Mouse (Mus musculus) heart, embryonic 16.5 days (tissue): Measurements from ENCODE around the gene Nr1i3. TPM values are rescaled to one million over a fixed set of nuclear protein-coding genes. Genes with fewer than 3 reads are reported as not detected.
A peak's percentile ranks its signal among the peaks of the same experiment; 100 is the strongest.

Experiments
- ATAC-seq: fragments of 200-750 bp; cut with Nextera tagmentation; replicated peaks from 2 replicates; pipeline ENCODE4 v1.8.0; 2017; ENCODE audit warnings: moderate number of reproducible peaks; ENCODE audit not compliant: insufficient read depth, low FRiP score; ENCODE audit errors: extremely low read depth
- H3K27ac ChIP-seq: fragments of 300-500 bp; sonication (generic); 2 replicates; pipeline ENCODE4 v1.5.1; 2014; ENCODE audit warnings: mild to moderate bottlenecking, low read length, control low read depth, moderate library complexity
- H3K27me3 ChIP-seq: fragments of 300-500 bp; sonication (generic); 2 replicates; pipeline ENCODE4 v1.6.1; 2014; ENCODE audit warnings: low read length, mixed read lengths; ENCODE audit not compliant: control insufficient read depth, insufficient read depth
- H3K36me3 ChIP-seq: fragments of 300-500 bp; sonication (generic); 2 replicates; pipeline ENCODE4 v1.6.1; 2014; ENCODE audit not compliant: control insufficient read depth, insufficient read depth
- H3K4me1 ChIP-seq: fragments of 300-500 bp; sonication (generic); 2 replicates; pipeline ENCODE4 v1.6.1; 2014; ENCODE audit warnings: low read length, mixed read lengths; ENCODE audit not compliant: control insufficient read depth, insufficient read depth
- H3K4me2 ChIP-seq: fragments of 300-500 bp; sonication (generic); 2 replicates; pipeline ENCODE4 v1.6.1; 2014; ENCODE audit warnings: low read depth, mild to moderate bottlenecking, control low read depth, low read length
- H3K4me3 ChIP-seq: fragments of 300-500 bp; sonication (generic); 2 replicates; pipeline ENCODE4 v1.5.1; 2014; ENCODE audit warnings: mild to moderate bottlenecking, control low read depth, low read length
- H3K9ac ChIP-seq: fragments of 300-500 bp; sonication (generic); 2 replicates; pipeline ENCODE4 v1.6.1; 2014; ENCODE audit warnings: low read length, control low read depth
- H3K9me3 ChIP-seq: fragments of 300-500 bp; sonication (generic); replicated peaks from 2 replicates; pipeline ENCODE4 v1.6.1; 2016; ENCODE audit warnings: low read length; ENCODE audit not compliant: control insufficient read depth
- WGBS: fragments of 180-500 bp; shearing (Covaris S2); extraction: QIAGEN DNeasy Blood & Tissue Kit; methylation state at CpG from one replicate; pipeline ENCODE4 v1.1.7; 2014; 5-methylcytosine and 5-hydroxymethylcytosine counted together
- polyA plus RNA-seq: library from polyadenylated mRNA; unstranded; fragments of >200 nt; fragmentation: Nextera tagmentation; extraction: Ambion mirVana; gene quantifications from 2 replicates; pipeline ENCODE4 v1.2.1, GENCODE M21; 2015

Gene Nr1i3
- polyA plus RNA-seq, 1 experiment from 2014 or later = 0.43 TPM

GRCm38 (mm10) chr1:171263666-171264461, 50.1 kb downstream of the Nr1i3 start:
- Histone ChIP-seq H3K27me3 (no peaks in the 10 kb centered on the region), H3K4me2 (peak overlapping the region; percentile 68)
- 69% methylated on average over 3 of the region's 3 CpGs for WGBS

GRCm38 (mm10) chr1:171265971-171266744, 52.4 kb downstream of the Nr1i3 start:
- H3K4me2 ChIP-seq = no peak overlapping the region
- H3K36me3 ChIP-seq = no peaks in the 10 kb centered on the region
- 39% methylated on average over 4 of the region's 4 CpGs for WGBS
- peaks cover 26% of the 10 kb centered on the region for H3K4me1 ChIP-seq
- H3K27ac ChIP-seq = peak overlapping the region; percentile 18; the same call in 1 of the 2 replicates
- no peaks in the 10 kb centered on the region for H3K27me3 ChIP-seq
- H3K4me3 ChIP-seq = no peak overlapping the region
- H3K9me3 ChIP-seq = no peaks in the 10 kb centered on the region
- H3K9ac ChIP-seq = peak overlapping the region; percentile 11; the same call in 1 of the 2 replicates
- no peak for ATAC-seq

More at GRCm38 (mm10) chr1:171263666-171264461, 50.1 kb downstream of the Nr1i3 start:
- peaks cover 23% of the 10 kb centered on the region for H3K4me1 ChIP-seq
- peak overlapping the region; percentile 30; the same call in 1 of the 2 replicates for H3K9ac ChIP-seq
- peak overlapping the region; percentile 92 for H3K27ac ChIP-seq
- no peak for ATAC-seq
- H3K9me3 ChIP-seq = no peaks in the 10 kb centered on the region
- no peak overlapping the region; the same call in 1 of the 2 replicates for H3K4me3 ChIP-seq
- no peaks in the 10 kb centered on the region for H3K36me3 ChIP-seq

DNA sequence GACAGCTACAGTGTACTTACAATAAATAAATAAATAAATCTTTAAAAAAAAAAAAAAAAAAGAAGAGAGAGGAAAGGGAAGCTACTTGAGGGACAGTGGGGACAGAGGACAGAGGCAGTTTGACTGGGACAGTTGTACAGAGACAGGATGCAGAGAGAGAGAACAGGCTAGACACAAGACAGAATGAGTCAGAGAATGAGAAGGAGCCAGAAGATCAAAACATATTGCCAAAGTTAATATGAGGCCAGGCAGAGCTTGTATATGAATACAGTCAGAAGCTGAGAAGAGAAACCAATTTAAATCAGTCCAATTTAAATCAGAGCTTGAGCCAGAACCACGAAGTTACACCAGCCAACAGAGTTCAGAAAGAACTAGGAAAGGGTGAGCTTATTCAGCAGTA, 54.6 kb downstream of the Nr1i3 start:
- Histone ChIP-seq H3K9me3 (no peaks in the 10 kb centered on the region), H3K9ac (no peak overlapping the region), H3K27me3 (no peaks in the 10 kb centered on the region), H3K4me2 (no peak overlapping the region), H3K4me1 (peaks cover 23% of the 10 kb centered on the region), H3K4me3 (no peak overlapping the region), H3K27ac (no peak overlapping the region), H3K36me3 (peaks cover 12% of the 10 kb centered on the region)
- WGBS = 66% methylated on average over 1 of the region's 1 CpGs
- ATAC-seq = no peak

DNA sequence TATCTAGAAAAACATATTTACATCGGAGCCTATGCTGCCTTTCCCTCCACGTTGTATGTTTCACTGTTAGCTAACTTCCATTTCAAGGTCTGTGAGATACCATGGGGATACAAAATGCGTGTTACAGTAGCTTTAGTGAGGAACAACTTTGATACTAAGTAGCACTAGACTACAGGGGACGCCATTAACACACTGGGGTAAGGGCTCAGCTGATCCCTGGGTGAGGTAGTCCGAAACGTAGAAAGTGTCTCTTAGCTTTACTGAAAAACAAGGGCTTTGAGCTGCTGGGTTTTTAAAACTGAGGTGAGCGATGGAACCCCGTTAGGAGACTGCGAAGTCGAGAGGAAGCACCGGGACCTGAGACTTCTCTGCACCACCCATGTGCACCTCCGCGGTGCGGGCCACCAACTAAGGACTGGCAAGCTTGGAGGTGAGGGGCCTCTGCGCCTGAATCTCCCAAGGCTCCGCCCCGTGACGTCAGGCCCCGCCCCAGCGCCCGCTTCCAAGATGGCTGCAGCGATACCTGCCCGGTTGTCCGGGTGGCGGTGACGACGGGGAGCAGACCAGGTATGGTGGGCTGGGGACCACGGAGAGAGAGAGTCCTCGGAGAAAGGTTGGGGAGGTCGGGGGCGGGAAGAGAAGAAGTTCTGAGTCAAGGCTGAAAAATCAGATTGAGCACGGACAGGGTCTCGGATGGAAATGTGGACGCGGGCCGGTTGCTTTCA, 56.2 kb downstream of the Nr1i3 start, which contains the start of gene B4galt3:
B4galt3 (plus strand) TSS at position 481 of the 725 bp plus-strand sequence.
- ATAC-seq = peak; percentile 95
- Histone ChIP-seq H3K4me2 (peak within 1 kb of the TSS; percentile 100), H3K27me3 (no peaks in the 10 kb centered on the region), H3K4me3 (peak within 1 kb of the TSS; percentile 93), H3K4me1 (peaks cover 16% of the 10 kb centered on the region), H3K36me3 (peaks cover 25% of the 10 kb centered on the region), H3K9me3 (no peaks in the 10 kb centered on the region), H3K9ac (peak within 1 kb of the TSS; percentile 95), H3K27ac (peak within 1 kb of the TSS; percentile 73)
- 4% methylated on average over 36 of the region's 36 CpGs for WGBS

Other genes with a start within 250 kb of the Nr1i3 start
- gene Fcgr2b, start 237.4 kb upstream of the Nr1i3 start, polyA plus RNA-seq = 2.5 and 3.0 TPM in 2 replicates
- gene Fcgr4, start 195.1 kb upstream of the Nr1i3 start, polyA plus RNA-seq = 1.1 and 1.3 TPM in 2 replicates
- gene Fcgr3, start 149.0 kb upstream of the Nr1i3 start, polyA plus RNA-seq = 10.2 and 10.7 TPM in 2 replicates
- 2.9 and 3.5 TPM in 2 replicates for gene Cfap126, start 100.1 kb upstream of the Nr1i3 start, polyA plus RNA-seq
- gene Sdhc, start 63.4 kb upstream of the Nr1i3 start, polyA plus RNA-seq = 622 and 629 TPM in 2 replicates
- gene Mpz, start 63.3 kb upstream of the Nr1i3 start, polyA plus RNA-seq = 0.44 and 1.1 TPM in 2 replicates
- 48.9 and 57.2 TPM in 2 replicates for gene Pcp4l1, start 17.7 kb upstream of the Nr1i3 start, polyA plus RNA-seq
- gene Tomm40l, start 8.5 kb downstream of the Nr1i3 start, polyA plus RNA-seq = 60.7 and 68.9 TPM in 2 replicates
- gene Apoa2, start 11.1 kb downstream of the Nr1i3 start, polyA plus RNA-seq = 10.6 and 11.9 TPM in 2 replicates
- gene Fcer1g, start 20.4 kb downstream of the Nr1i3 start, polyA plus RNA-seq = 34.4 and 36.3 TPM in 2 replicates
- gene Adamts4, start 36.5 kb downstream of the Nr1i3 start, polyA plus RNA-seq = 4.4 and 5.7 TPM in 2 replicates
- gene Ndufs2, start 37.4 kb downstream of the Nr1i3 start, polyA plus RNA-seq = 659 and 700 TPM in 2 replicates
- 47.5 and 54.9 TPM in 2 replicates for gene B4galt3, start 56.4 kb downstream of the Nr1i3 start, polyA plus RNA-seq
- gene Ppox, start 67.2 kb downstream of the Nr1i3 start, polyA plus RNA-seq = 32.4 and 41.9 TPM in 2 replicates
- gene Usp21, start 74.0 kb downstream of the Nr1i3 start, polyA plus RNA-seq = 48.5 and 55.8 TPM in 2 replicates
- 82.0 and 82.1 TPM in 2 replicates for gene Ufc1, start 81.1 kb downstream of the Nr1i3 start, polyA plus RNA-seq
- 36.0 and 37.6 TPM in 2 replicates for gene Dedd, start 115.2 kb downstream of the Nr1i3 start, polyA plus RNA-seq
- gene Nit1, start 131.7 kb downstream of the Nr1i3 start, polyA plus RNA-seq = 34.4 and 38.5 TPM in 2 replicates
- gene Pfdn2, start 131.7 kb downstream of the Nr1i3 start, polyA plus RNA-seq = 76.4 and 84.5 TPM in 2 replicates
- gene Klhdc9, start 146.8 kb downstream of the Nr1i3 start, polyA plus RNA-seq = 0.71 and 1.0 TPM in 2 replicates
- gene Nectin4, start 156.1 kb downstream of the Nr1i3 start, polyA plus RNA-seq = 0.39 and 0.81 TPM in 2 replicates
- 3.5 and 7.5 TPM in 2 replicates for gene Arhgap30, start 175.0 kb downstream of the Nr1i3 start, polyA plus RNA-seq
- 47.5 and 53.1 TPM in 2 replicates for gene Usf1, start 197.3 kb downstream of the Nr1i3 start, polyA plus RNA-seq
- gene Tstd1, start 204.9 kb downstream of the Nr1i3 start, polyA plus RNA-seq = 3.7 and 4.2 TPM in 2 replicates
- 76.1 and 80.0 TPM in 2 replicates for gene F11r, start 223.6 kb downstream of the Nr1i3 start, polyA plus RNA-seq